Mouse (Mus musculus) intestine, embryonic 16.5 days (tissue): ENCODE data around the gene Rin3. TPM values are rescaled to one million over a fixed set of nuclear protein-coding genes. Genes with fewer than 3 reads are reported as not detected.
A peak's percentile ranks its signal among the peaks of the same experiment; 100 is the strongest.

ENCODE experiments used
- ATAC-seq: fragments of 200-750 bp; cut with Nextera tagmentation; 2 replicates; pipeline ENCODE4 v1.8.0; 2017; ENCODE audit warnings: moderate TSS enrichment, moderate library complexity
- H3K27ac ChIP-seq: fragments of 300-500 bp; sonication (generic); 2 replicates; pipeline ENCODE4 v1.5.1; 2014; ENCODE audit warnings: mild to moderate bottlenecking, low read length
- H3K27me3 ChIP-seq: fragments of 300-500 bp; sonication (generic); replicated peaks from 2 replicates; pipeline ENCODE4 v1.6.1; 2014; ENCODE audit warnings: low read length, control low read depth, mixed read lengths; ENCODE audit not compliant: control insufficient read depth, insufficient read depth
- H3K36me3 ChIP-seq: fragments of 300-500 bp; sonication (generic); 2 replicates; pipeline ENCODE4 v1.6.1; 2014; ENCODE audit warnings: low read length, control low read depth; ENCODE audit not compliant: control insufficient read depth, insufficient read depth
- H3K4me1 ChIP-seq: fragments of 300-500 bp; sonication (generic); 2 replicates; pipeline ENCODE4 v1.6.1; 2014; ENCODE audit warnings: low read length, control low read depth, mixed read lengths; ENCODE audit not compliant: control insufficient read depth, insufficient read depth
- H3K4me2 ChIP-seq: fragments of 300-500 bp; sonication (generic); 2 replicates; pipeline ENCODE4 v1.6.1; 2014; ENCODE audit warnings: low read depth, low read length, control low read depth
- H3K4me3 ChIP-seq: fragments of 300-500 bp; sonication (generic); 2 replicates; pipeline ENCODE4 v1.5.1; 2014; ENCODE audit warnings: mild to moderate bottlenecking, low read length
- H3K9ac ChIP-seq: fragments of 300-500 bp; sonication (generic); 2 replicates; pipeline ENCODE4 v1.6.1; 2014; ENCODE audit warnings: low read depth, low read length
- H3K9me3 ChIP-seq: fragments of 300-500 bp; sonication (generic); 2 replicates; pipeline ENCODE4 v1.6.1; 2016; ENCODE audit warnings: low read length, control low read depth; ENCODE audit not compliant: control insufficient read depth
- WGBS: fragments of 180-500 bp; shearing (Covaris S2); extraction: QIAGEN DNeasy Blood & Tissue Kit; methylation state at CpG from one replicate; pipeline ENCODE4 v1.1.7; 2014; 5-methylcytosine and 5-hydroxymethylcytosine counted together
- polyA plus RNA-seq: library from polyadenylated mRNA; unstranded; fragments of >200 nt; fragmentation: Nextera tagmentation; extraction: Ambion mirVana; gene quantifications from 2 replicates; pipeline ENCODE4 v1.2.1, GENCODE M21; 2015

Gene Rin3
- polyA plus RNA-seq, 1 experiment from 2014 or later, result 10.3 TPM

DNA sequence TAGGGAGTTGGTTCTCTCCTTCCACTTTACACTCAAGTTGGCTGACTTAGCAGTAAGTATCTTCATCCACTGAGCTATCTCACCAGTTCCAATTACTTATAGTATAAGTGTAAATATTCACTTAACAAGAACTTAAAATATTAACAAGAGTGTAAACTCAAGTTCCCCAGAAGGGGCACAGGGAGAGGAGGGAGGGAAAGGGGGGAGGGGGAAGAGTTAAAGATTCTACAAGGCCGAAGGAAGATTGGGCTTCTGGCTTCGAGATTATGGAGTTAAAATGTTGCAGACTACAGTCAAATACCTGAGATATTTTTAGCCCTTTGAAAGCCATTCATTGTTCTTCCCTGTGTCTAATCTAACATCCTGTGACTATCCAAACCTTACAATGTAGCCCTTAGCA, 141.6 kb downstream of the Rin3 start:
- Histone ChIP-seq H3K4me1 (0 out of 2 replicates have a peak, but pooled peaks cover 3% of the 10 kb centered on the region), H3K9me3 (no peaks in the 10 kb centered on the region), H3K27ac (no peak overlapping the region), H3K4me2 (no peak overlapping the region), H3K36me3 (no peaks in the 10 kb centered on the region), H3K4me3 (no peak overlapping the region), H3K27me3 (no peaks in the 10 kb centered on the region), H3K9ac (no peak overlapping the region)
- ATAC-seq, result no peak
- 57% methylated on average over 2 of the region's 2 CpGs for WGBS

DNA sequence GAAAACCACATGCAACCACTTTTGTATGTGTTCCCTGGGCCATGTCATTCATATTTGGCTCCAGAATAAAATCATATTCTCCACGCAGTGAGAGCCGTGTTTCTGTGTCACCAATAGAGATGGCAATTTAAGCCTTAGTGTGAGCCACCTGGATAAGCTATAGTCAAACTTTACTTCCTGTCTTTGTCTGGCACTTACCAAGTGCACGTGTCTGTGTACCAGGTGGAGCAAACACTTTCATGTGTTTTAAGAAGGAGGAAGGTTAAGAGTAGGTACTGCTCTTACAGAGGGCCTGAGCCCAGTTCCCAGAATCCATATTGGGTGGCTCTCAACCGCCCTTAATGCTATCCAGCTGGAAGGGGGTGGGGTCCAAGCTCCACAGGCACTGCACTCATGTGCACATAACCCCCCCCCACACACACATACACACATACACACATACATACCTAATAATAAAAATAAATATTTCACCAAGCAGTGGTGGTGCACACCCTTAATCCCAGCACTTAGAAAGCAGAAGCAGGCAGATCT, 142.3 kb downstream of the Rin3 start:
- Histone ChIP-seq H3K4me3 (no peak overlapping the region), H3K9ac (no peak overlapping the region), H3K9me3 (no peaks in the 10 kb centered on the region), H3K27ac (no peak overlapping the region), H3K27me3 (no peaks in the 10 kb centered on the region), H3K36me3 (no peaks in the 10 kb centered on the region), H3K4me1 (0 out of 2 replicates have a peak, but pooled peaks cover 1% of the 10 kb centered on the region), H3K4me2 (no peak overlapping the region)
- ATAC-seq, result no peak
- 78% methylated on average over 4 of the region's 4 CpGs for WGBS

DNA sequence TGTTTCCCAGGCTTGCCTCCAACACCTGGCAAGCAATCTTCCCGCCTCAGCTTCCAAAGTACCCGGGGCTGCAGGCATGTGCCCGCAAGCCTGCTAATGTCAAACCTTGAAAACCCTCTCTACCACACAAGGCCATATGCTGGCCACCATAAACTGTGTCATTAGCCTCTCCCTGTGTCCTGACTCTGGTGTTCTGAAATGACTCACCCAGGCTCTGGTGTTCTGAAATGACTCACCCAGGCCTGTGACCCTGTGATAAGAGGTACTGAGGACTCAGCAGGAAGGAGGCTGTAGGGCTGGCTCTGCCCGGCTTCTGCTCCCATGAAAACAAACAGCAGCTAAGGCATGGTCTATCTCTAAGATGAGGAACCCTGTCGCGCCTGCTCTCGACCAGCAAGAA, 143.4 kb downstream of the Rin3 start:
- Histone ChIP-seq H3K9ac (no peak overlapping the region), H3K4me3 (no peak overlapping the region), H3K27me3 (no peaks in the 10 kb centered on the region), H3K36me3 (no peaks in the 10 kb centered on the region), H3K4me1 (no peaks in the 10 kb centered on the region), H3K9me3 (no peaks in the 10 kb centered on the region), H3K4me2 (no peak overlapping the region), H3K27ac (no peak overlapping the region)
- ATAC-seq, result peak; percentile 87
- WGBS, result 93% methylated on average over 7 of the region's 7 CpGs

DNA sequence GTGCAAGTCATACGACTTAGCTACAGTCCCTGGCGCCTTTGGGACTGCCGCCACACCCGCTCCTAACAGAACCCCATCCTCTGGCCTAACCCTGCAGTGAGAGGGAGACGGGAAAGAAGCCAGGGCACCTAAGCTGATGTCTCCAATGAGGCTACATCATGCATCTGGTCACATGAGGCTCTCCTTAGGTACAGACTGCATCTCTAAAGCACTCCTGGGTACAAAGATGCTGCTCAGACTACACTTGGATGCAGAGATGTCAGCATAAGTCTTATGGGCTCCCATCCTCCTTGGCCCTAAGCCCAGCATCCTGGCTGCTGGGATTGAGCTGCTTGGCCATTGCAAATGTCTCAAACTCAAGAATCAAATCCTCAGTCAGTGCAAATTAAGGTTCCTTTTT, 146.8 kb downstream of the Rin3 start:
- ATAC-seq, result no peak
- Histone ChIP-seq H3K9me3 (no peaks in the 10 kb centered on the region), H3K9ac (no peak overlapping the region), H3K4me2 (no peak overlapping the region), H3K27ac (no peak overlapping the region), H3K4me3 (no peak overlapping the region), H3K36me3 (no peaks in the 10 kb centered on the region), H3K27me3 (no peaks in the 10 kb centered on the region), H3K4me1 (no peaks in the 10 kb centered on the region)
- 96% methylated on average over 5 of the region's 5 CpGs for WGBS

GRCm38 (mm10) chr12:102430228-102430627, 147.4 kb downstream of the Rin3 start:
- Histone ChIP-seq H3K27me3 (no peaks in the 10 kb centered on the region), H3K4me2 (no peak overlapping the region), H3K27ac (no peak overlapping the region), H3K9me3 (no peaks in the 10 kb centered on the region), H3K36me3 (no peaks in the 10 kb centered on the region), H3K9ac (no peak overlapping the region), H3K4me3 (no peak overlapping the region), H3K4me1 (no peaks in the 10 kb centered on the region)
- 90% methylated on average over 4 of the region's 4 CpGs for WGBS
- no peak for ATAC-seq

DNA sequence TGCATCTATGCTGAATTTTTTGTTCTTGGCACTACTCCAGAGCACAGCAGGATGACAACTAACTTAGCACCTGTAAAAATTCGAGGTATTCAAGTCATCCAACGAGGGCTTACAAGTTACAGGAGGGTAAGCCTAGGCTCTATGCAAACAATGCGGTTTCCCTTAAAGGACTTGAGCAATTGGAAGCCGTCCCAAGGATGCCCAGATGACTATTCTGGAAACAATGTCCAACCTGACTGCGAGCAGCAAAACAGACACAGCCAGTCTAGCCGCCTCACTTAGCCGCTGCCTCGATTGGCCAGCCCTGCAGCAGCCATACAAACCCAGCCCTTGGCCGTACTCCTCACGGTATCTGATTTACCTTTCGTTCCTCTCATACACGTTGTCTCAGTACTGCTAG, 149.4 kb downstream of the Rin3 start:
- H3K4me1 ChIP-seq, result no peaks in the 10 kb centered on the region
- H3K27ac ChIP-seq, result no peak overlapping the region
- no peak for ATAC-seq
- no peaks in the 10 kb centered on the region for H3K9me3 ChIP-seq
- no peak overlapping the region for H3K9ac ChIP-seq
- H3K4me2 ChIP-seq, result no peak overlapping the region
- H3K27me3 ChIP-seq, result no peaks in the 10 kb centered on the region
- no peaks in the 10 kb centered on the region for H3K36me3 ChIP-seq
- WGBS, result 76% methylated on average over 12 of the region's 12 CpGs
- no peak overlapping the region for H3K4me3 ChIP-seq

DNA sequence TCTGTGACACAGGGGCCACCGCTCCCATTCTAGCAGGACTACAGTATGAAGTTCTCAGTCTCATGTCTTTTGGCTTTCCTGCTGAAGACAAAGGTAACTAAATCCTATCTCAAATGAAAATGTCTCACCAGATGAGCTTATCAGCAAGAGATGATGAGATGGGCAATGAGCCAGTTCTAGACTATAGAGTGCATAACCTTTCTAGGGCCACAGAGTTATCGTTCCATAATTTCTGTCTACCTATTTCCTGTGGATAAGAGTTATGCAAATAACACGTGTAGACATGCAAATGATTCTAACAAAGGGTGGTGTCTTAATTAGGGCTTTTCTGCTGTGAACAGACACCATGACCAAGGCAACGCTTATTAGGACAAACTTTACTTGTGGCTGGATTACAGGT, 151.3 kb downstream of the Rin3 start:
- no peaks in the 10 kb centered on the region for H3K9me3 ChIP-seq
- WGBS, result 91% methylated on average over 4 of the region's 4 CpGs
- no peak overlapping the region for H3K4me3 ChIP-seq
- H3K9ac ChIP-seq, result no peak overlapping the region
- no peak for ATAC-seq
- no peaks in the 10 kb centered on the region for H3K36me3 ChIP-seq
- H3K27me3 ChIP-seq, result no peaks in the 10 kb centered on the region
- no peak overlapping the region for H3K27ac ChIP-seq
- peaks cover 3% of the 10 kb centered on the region; the same call in 1 of the 2 replicates for H3K4me1 ChIP-seq
- H3K4me2 ChIP-seq, result no peak overlapping the region

DNA sequence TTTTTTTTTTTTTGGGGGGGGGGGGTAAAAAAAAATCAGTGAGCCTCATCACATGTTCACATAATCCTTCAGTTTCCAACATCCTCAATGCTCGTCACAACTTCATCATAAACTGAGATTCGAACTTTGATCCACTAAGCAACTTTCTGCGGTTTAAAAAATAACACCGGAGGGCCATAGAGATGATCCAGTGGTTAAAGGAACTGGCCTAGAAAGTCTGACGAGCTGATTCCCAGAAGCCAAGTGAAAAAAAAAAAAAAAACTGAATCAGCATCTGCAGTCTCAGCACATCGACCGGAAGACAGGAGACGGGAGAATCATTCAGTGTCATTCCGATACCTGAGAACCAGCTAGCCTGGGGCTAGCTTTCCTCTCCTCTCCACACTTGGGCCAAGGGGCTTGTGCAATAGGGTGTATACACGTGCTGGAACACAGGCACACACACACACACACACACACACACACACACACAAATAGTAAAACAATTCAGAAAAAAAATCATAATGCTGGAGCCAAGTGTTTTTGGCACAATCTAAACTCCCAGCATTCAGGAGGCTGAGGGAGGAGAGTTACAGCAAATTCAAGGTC, 154.2 kb downstream of the Rin3 start:
- WGBS, result 61% methylated on average over 10 of the region's 10 CpGs
- Histone ChIP-seq H3K4me3 (peak overlapping the region; percentile 18; the same call in 1 of the 2 replicates), H3K9ac (no peak overlapping the region), H3K9me3 (no peaks in the 10 kb centered on the region), H3K4me2 (0 out of 2 replicates have a peak overlapping the region, but pooled peaks have one; percentile 18), H3K27me3 (no peaks in the 10 kb centered on the region), H3K27ac (peak overlapping the region; percentile 52; the same call in 1 of the 2 replicates), H3K36me3 (no peaks in the 10 kb centered on the region), H3K4me1 (peaks cover 3% of the 10 kb centered on the region; the same call in 1 of the 2 replicates)
- ATAC-seq, result no peak

DNA sequence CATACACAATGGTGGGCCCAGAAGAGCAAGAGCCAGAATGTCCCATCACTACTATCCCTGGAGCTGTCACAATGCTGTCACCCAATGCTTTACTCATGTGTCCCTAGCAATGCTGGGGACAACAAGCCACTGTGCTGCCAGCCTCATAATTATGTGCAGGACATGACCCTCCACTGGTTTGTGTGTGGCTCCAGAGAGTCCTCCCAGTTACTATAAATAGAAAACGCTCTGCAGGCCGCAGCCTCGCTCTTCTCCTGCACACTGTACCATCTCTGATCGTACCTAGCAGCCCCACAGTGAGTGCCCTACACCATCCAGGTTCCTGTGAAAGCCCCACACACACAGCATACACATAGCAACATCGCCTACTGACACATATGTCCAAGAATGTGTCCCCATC, 155.1 kb downstream of the Rin3 start:
- no peaks in the 10 kb centered on the region for H3K9me3 ChIP-seq
- peaks cover 3% of the 10 kb centered on the region; the same call in 1 of the 2 replicates for H3K4me1 ChIP-seq
- H3K36me3 ChIP-seq, result no peaks in the 10 kb centered on the region
- H3K4me3 ChIP-seq, result peak overlapping the region; percentile 74
- peak overlapping the region; percentile 70; the same call in 1 of the 2 replicates for H3K4me2 ChIP-seq
- ATAC-seq, result no peak
- H3K27me3 ChIP-seq, result no peaks in the 10 kb centered on the region
- WGBS, result 66% methylated on average over 5 of the region's 5 CpGs
- H3K27ac ChIP-seq, result peak overlapping the region; percentile 49; the same call in 1 of the 2 replicates
- peak overlapping the region; percentile 15 for H3K9ac ChIP-seq
